Mouse (Mus musculus): ENCODE results near the gene Myo16. TPM values are rescaled to one million over a fixed set of nuclear protein-coding genes. Genes with fewer than 3 reads are reported as not detected.

Myo16 gene
- polyA plus RNA-seq, 2 experiments from 2014 or later = not detected

GRCm38 (mm10) chr8:10482064-10482463, 328.4 kb downstream of the Myo16 start:
- no peak for ATAC-seq

GRCm38 (mm10) chr8:10482880-10483279, 329.2 kb downstream of the Myo16 start:
- ATAC-seq = no peak

GRCm38 (mm10) chr8:10483841-10484240, 330.1 kb downstream of the Myo16 start:
- ATAC-seq = no peak

GRCm38 (mm10) chr8:10489738-10490419, 336.2 kb downstream of the Myo16 start:
- no peak for ATAC-seq

GRCm38 (mm10) chr8:10490420-10490784, 336.7 kb downstream of the Myo16 start:
- no peak for ATAC-seq

- no peak for ATAC-seq
Observed at GRCm38 (mm10) chr8:10490874-10491273, 337.2 kb downstream of the Myo16 start.

GRCm38 (mm10) chr8:10499846-10500245, 346.1 kb downstream of the Myo16 start:
- no peak for ATAC-seq

GRCm38 (mm10) chr8:10500465-10500864, 346.8 kb downstream of the Myo16 start:
- ATAC-seq = no peak

GRCm38 (mm10) chr8:10501750-10502149, 348.0 kb downstream of the Myo16 start:
- ATAC-seq = no peak

- no peak for ATAC-seq
Observed at GRCm38 (mm10) chr8:10512105-10512504, 358.4 kb downstream of the Myo16 start.

- no peak for ATAC-seq
Observed at GRCm38 (mm10) chr8:10517381-10517780, 363.7 kb downstream of the Myo16 start.

GRCm38 (mm10) chr8:10519276-10519675, 365.6 kb downstream of the Myo16 start:
- ATAC-seq = no peak

- no peak for ATAC-seq
Observed at GRCm38 (mm10) chr8:10521463-10521862, 367.8 kb downstream of the Myo16 start.

- ATAC-seq = no peak
Observed at GRCm38 (mm10) chr8:10525686-10526085, 372.0 kb downstream of the Myo16 start.

GRCm38 (mm10) chr8:10526616-10527015, 372.9 kb downstream of the Myo16 start:
- no peak for ATAC-seq

- no peak for ATAC-seq
Observed at GRCm38 (mm10) chr8:10534619-10535286, 381.0 kb downstream of the Myo16 start.

GRCm38 (mm10) chr8:10538319-10538718, 384.6 kb downstream of the Myo16 start:
- no peak for ATAC-seq

- no peak for ATAC-seq
Observed at GRCm38 (mm10) chr8:10539665-10540064, 386.0 kb downstream of the Myo16 start.

- no peak for ATAC-seq
Observed at GRCm38 (mm10) chr8:10545890-10546289, 392.2 kb downstream of the Myo16 start.

GRCm38 (mm10) chr8:10546519-10546918, 392.8 kb downstream of the Myo16 start:
- no peak for ATAC-seq

GRCm38 (mm10) chr8:10548003-10548584, 394.4 kb downstream of the Myo16 start:
- no peak for ATAC-seq

- ATAC-seq = no peak
Observed at GRCm38 (mm10) chr8:10549434-10549833, 395.7 kb downstream of the Myo16 start.

- no peak for ATAC-seq
Observed at GRCm38 (mm10) chr8:10557961-10558360, 404.2 kb downstream of the Myo16 start.

- no peak for ATAC-seq
Observed at GRCm38 (mm10) chr8:10559479-10559878, 405.8 kb downstream of the Myo16 start.
